27 mouse cellular contexts compared by ENCODE assay signal in the genomic region with DNA sequence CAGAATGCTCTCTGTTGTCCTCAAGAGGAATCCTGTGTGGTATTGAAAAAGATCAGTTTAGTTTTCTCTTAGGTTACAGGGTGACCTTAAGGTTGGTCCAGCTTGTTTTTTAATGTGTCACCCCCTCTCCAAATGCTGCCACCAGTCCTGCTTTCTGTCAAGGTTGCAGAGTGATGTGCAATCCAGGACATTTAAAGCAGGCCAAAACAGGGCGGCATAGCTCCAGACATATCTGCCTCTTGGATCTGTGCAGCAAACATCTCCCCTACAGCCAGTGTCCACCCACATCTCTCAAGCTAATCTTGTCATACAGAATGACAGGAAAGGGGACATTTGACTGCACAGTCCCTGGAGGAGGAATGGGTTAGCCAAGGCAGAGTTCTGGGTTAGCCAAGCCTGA. TPM values are rescaled to one million over a fixed set of nuclear protein-coding genes. Genes with fewer than 3 reads are reported as not detected.
"Had no signal": no experiment of that assay in that cellular context is flagged by ENCODE, and none has a peak within 500 bp of the region (broad histone marks: within the 10 kb centered on the region; RNA-seq: fewer than 3 reads in every experiment).

No protein-coding gene starts in this region.

- DNase-seq: gastrocnemius, postnatal 10 days; gastrocnemius, postnatal 25 days; heart, adult 2 months; heart, postnatal 14 days; heart, postnatal 36 days; kidney, adult 18-20 months; kidney, adult 8-10 months; kidney, postnatal 10 days; kidney, postnatal 4 days; liver; liver, embryonic 13.5 days; liver, postnatal 0 days had no signal

RNA-seq across cellular contexts. Expression of a gene that starts 12.9 kb away (rescaled TPM):
- total RNA-seq: granulocyte monocyte progenitor cell, adult 5-6 weeks; layer of hippocampus, postnatal 10 days; left cerebral cortex, adult 2 months had no signal
- polyA plus RNA-seq: inflammation-experienced regulatory T-cells, adult 6 months; liver, embryonic 13.5 days; liver, embryonic 15.5 days had no signal

RNA-seq across cellular contexts. Expression of a gene that starts 55.4 kb away (rescaled TPM):
- total RNA-seq: gastrocnemius, adult 2 months; gastrocnemius, postnatal 10 days; gastrocnemius, postnatal 25 days; granulocyte monocyte progenitor cell, adult 5-6 weeks; heart, adult 2 months; heart, postnatal 14 days; heart, postnatal 36 days; layer of hippocampus, adult 2 months; layer of hippocampus, postnatal 10 days; layer of hippocampus, postnatal 25 days; left cerebral cortex, adult 2 months; left cerebral cortex, postnatal 36 days had no signal
- polyA plus RNA-seq: heart, adult 2 months; heart, embryonic 13.5 days; heart, embryonic 15.5 days; heart, postnatal 0 days; inflammation-experienced regulatory T-cells, adult 6 months; intestine, embryonic 15.5 days; intestine, postnatal 0 days; kidney, embryonic 14.5 days; liver, embryonic 13.5 days; liver, embryonic 15.5 days had no signal
